ENCODE assay signal across 8 mouse cellular contexts in the genomic region with DNA sequence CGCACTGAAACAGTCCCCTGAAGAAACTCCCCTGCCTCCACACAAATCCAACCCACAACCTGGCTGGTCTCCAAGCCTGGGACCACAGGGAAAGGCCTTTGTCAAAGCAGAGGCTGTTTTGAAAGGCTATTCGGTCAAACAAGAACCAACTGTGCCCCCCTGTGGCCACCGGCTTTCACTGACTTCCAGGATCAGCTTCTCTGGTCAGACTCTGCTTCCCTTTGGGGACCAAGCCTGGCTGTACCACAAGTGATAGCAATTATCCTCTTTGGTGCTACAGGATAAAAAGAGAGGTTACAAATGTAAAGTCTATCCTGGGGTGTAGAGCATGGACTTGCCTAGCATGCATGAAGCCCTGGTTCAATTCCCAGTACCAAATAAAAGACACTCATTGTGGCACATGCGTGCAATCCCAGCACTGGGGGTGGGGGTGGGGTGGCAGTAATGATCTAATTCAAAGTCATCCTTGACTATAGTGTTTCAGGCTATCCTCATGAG.
DNase-seq lines count a peak whose midpoint lies in the region; ATAC-seq and TF ChIP-seq lines count a peak whose summit lies in the region.

No protein-coding gene starts in this region.

- TF ChIP-seq CTCF in small intestine, adult 2 months (IDR thresholded peaks at IDR 0.05; ENCODE audit: extremely low read depth, insufficient read length, insufficient replicate concordance, low read depth, low read length): peak; percentile 49; the same call in 1 of the 2 replicates

- H3K27me3 ChIP-seq in intestine, embryonic 15.5 days (replicated peaks): no peaks in the 10 kb centered on the region
- no peaks in the 10 kb centered on the region for H3K27me3 ChIP-seq in midbrain, embryonic 13.5 days
- H3K27me3 ChIP-seq in small intestine, adult 2 months (ENCODE audit: control insufficient read depth, insufficient read depth, low read length): no peaks in the 10 kb centered on the region

- no peak for TF ChIP-seq POLR2A in small intestine, adult 2 months (IDR thresholded peaks at IDR 0.05; ENCODE audit: low read depth, low read length)

- no peak overlapping the region for H3K27ac ChIP-seq in intestine, embryonic 15.5 days
- peak overlapping the region; percentile 26; the same call in 1 of the 2 replicates for H3K27ac ChIP-seq in midbrain, embryonic 13.5 days
- peak overlapping the region; percentile 3; the same call in 1 of the 2 replicates for H3K27ac ChIP-seq in small intestine, adult 2 months (ENCODE audit: insufficient read depth, low read depth, low read length)

- H3K4me3 ChIP-seq in intestine, embryonic 15.5 days (replicated peaks): no peak overlapping the region
- no peak overlapping the region for H3K4me3 ChIP-seq in midbrain, embryonic 13.5 days (replicated peaks)
- no peak overlapping the region for H3K4me3 ChIP-seq in small intestine, adult 2 months (ENCODE audit: low read depth, low read length)

- peak; percentile 71 for ATAC-seq in common myeloid progenitor, adult 5-6 weeks (replicated peaks; ENCODE audit: low read depth, poor library complexity, severe bottlenecking)
- ATAC-seq in intestine, embryonic 15.5 days: peak; percentile 58
- peak; percentile 85 for ATAC-seq in midbrain, embryonic 13.5 days
- ATAC-seq in erythroid progenitor cell, adult 5-6 weeks (replicated peaks; ENCODE audit: low FRiP score, poor library complexity, severe bottlenecking): no peak

- intact Hi-C loops in left cerebral cortex, postnatal 10 days (cut with DNase I): loop anchor here (2.0 to 5.0 kb wide), 3 partner anchors 721 to 997 kb away; no protein-coding TSS in a partner anchor

- H3K4me1 ChIP-seq in intestine, embryonic 15.5 days (replicated peaks): no peaks in the 10 kb centered on the region
- H3K4me1 ChIP-seq in midbrain, embryonic 13.5 days (replicated peaks): peaks cover 11% of the 10 kb centered on the region
- H3K4me1 ChIP-seq in small intestine, adult 2 months (ENCODE audit: control insufficient read depth, insufficient read depth, insufficient read length, low read length): no peaks in the 10 kb centered on the region

- peak; percentile 65 to 88 for DNase-seq in adrenal gland, adult (ENCODE audit: inconsistent age in 2 of 2, low spot score in 1 of 2)
- DNase-seq in gastrocnemius, postnatal 10 days: peak; percentile 86
- peak; percentile 89 to 94 for DNase-seq in left cerebral cortex, postnatal 10 days (ENCODE audit: extremely low spot score in 1 of 2, low spot score in 2 of 2)

- no peaks in the 10 kb centered on the region for H3K9me3 ChIP-seq in intestine, embryonic 15.5 days
- H3K9me3 ChIP-seq in midbrain, embryonic 13.5 days: no peaks in the 10 kb centered on the region

- H3K9ac ChIP-seq in intestine, embryonic 15.5 days: no peak overlapping the region
- H3K9ac ChIP-seq in midbrain, embryonic 13.5 days (replicated peaks): peak overlapping the region; percentile 44; the same call in 1 of the 2 replicates

- H3K4me2 ChIP-seq in intestine, embryonic 15.5 days (replicated peaks): no peak overlapping the region
- no peak overlapping the region for H3K4me2 ChIP-seq in midbrain, embryonic 13.5 days (replicated peaks)

- no peaks in the 10 kb centered on the region for H3K36me3 ChIP-seq in intestine, embryonic 15.5 days
- H3K36me3 ChIP-seq in midbrain, embryonic 13.5 days: peaks cover 27% of the 10 kb centered on the region
- H3K36me3 ChIP-seq in small intestine, adult 2 months (ENCODE audit: control insufficient read depth, insufficient read depth, low read length): peaks cover 5% of the 10 kb centered on the region; the same call in 1 of the 2 replicates

- 24% methylated on average over 4 of the region's 4 CpGs for WGBS in intestine, embryonic 15.5 days
- WGBS in midbrain, embryonic 13.5 days: 20% methylated on average over 4 of the region's 4 CpGs
- WGBS in small intestine, adult 2 months: 34% methylated on average over 4 of the region's 4 CpGs
